Mouse (Mus musculus): ENCODE results near the gene Izumo2. TPM values are rescaled to one million over a fixed set of nuclear protein-coding genes. Genes with fewer than 3 reads are reported as not detected.
"Not testable (repeated sequence)": the region's sequence is repeated elsewhere in the genome, so short reads cannot be mapped to it uniquely, and the experiment has no call there.

Gene Izumo2
- polyA plus RNA-seq, 1 experiment from 2014 or later = not detected

DNA sequence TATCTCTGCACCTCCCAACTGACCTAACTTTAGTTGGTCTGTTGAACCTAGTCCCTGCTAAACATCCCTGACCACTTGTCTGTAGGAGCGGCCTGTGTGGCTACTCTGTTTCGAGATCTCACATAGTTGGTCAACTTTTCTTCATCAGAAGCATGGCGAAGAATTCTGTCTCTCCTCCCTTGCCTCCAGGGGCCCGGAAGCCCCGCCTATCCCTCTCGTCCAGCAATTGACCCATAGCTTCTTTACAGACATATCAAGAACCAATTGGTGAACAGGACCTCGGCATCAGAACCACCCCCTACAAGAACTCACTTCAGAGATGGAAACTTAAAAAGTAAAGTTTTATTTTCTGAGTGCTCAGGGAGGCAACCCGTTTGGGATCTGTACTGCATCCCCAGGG lies 5.6 kb upstream of the Izumo2 start:
- no peak for ATAC-seq (ENCODE audit: low FRiP score, low read depth)

DNA sequence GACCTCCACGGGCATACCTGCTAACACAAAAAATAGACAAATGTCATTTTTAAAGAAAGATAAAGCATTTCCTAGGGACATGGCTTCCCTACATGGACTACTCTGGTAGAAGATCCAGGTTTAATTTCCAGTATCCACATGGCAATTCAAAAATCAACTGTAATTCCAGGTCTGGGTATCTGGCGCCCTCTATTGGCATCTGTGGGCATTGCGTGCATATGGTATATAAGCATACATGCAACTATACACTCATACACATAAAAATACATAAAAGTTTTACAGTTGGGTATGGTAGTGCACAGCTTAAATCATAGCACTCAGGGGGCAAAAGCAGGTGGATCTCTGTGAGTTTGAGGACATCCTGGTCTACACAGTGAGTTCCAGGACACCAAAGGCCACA lies 4.2 kb upstream of the Izumo2 start:
- Histone ChIP-seq H3K9me3 (peaks cover 6% of the 10 kb centered on the region; the same call in 1 of the 2 replicates), H3K27ac (replicated peaks) (no peak overlapping the region), H3K27me3 (no peaks in the 10 kb centered on the region), H3K4me3 (no peak overlapping the region), H3K9ac (replicated peaks) (no peak overlapping the region), H3K4me1 (peaks cover 9% of the 10 kb centered on the region), H3K4me2 (replicated peaks) (no peak overlapping the region), H3K36me3 (no peaks in the 10 kb centered on the region)
- no peak for ATAC-seq (ENCODE audit: low FRiP score, low read depth)
- 54% methylated on average over 3 of the region's 3 CpGs for WGBS

More for the DNA sequence above, 5.6 kb upstream of the Izumo2 start:
- Histone ChIP-seq H3K4me1 (peaks cover 9% of the 10 kb centered on the region), H3K4me3 (no peak overlapping the region), H3K4me2 (replicated peaks) (no peak overlapping the region), H3K36me3 (no peaks in the 10 kb centered on the region), H3K27me3 (0 out of 2 replicates have a peak, but pooled peaks cover under 1% of the 10 kb centered on the region), H3K27ac (replicated peaks) (no peak overlapping the region), H3K9ac (replicated peaks) (no peak overlapping the region), H3K9me3 (peaks cover 6% of the 10 kb centered on the region; the same call in 1 of the 2 replicates)
- 82% methylated on average over 8 of the region's 8 CpGs for WGBS

DNA sequence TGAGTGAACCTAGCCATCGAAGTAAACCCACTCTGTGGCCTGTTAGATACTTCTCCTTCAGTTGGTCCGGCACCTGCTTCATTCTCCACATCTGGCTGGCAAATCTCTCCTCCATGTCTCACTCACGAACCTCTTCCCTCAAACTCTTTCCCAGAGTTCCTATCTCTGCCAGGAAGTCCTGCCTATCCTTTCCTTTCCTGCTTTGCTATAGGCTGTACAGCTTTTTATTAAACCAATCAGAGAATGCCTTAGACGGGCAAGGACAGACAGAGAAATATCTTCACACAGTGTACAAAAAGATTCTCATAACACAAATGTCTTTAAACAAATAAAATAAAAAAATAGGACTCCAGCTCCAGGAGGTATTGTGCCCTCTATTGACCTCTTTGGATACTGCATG lies 3.5 kb upstream of the Izumo2 start:
- H3K9me3 ChIP-seq = peaks cover 6% of the 10 kb centered on the region; the same call in 1 of the 2 replicates
- peaks cover 9% of the 10 kb centered on the region for H3K4me1 ChIP-seq
- H3K4me3 ChIP-seq = no peak overlapping the region
- no peak overlapping the region for H3K27ac ChIP-seq (replicated peaks)
- H3K36me3 ChIP-seq = no peaks in the 10 kb centered on the region
- no peak for ATAC-seq (ENCODE audit: low FRiP score, low read depth)
- 90% methylated on average over 4 of the region's 4 CpGs for WGBS
- H3K27me3 ChIP-seq = no peaks in the 10 kb centered on the region
- no peak overlapping the region for H3K9ac ChIP-seq (replicated peaks)
- H3K4me2 ChIP-seq (replicated peaks) = no peak overlapping the region

DNA sequence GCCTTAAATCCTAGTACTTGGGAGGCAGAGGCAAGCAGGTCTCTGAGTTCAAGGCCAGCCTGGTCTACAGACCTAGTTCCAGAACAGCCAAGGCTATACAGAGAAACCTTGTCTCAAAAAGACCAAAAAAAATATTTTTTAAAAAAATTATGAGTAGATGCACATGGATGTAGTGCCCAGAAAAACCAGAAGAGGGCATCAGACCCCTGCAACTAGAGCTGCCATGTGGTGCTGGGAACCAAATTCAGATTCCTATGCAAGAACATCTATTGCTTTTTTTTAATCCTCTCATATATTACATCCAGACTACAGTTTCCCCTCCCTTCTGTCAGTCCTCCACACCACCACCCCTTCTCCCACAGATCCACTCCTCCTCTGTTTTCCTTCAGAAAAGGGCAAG lies 2.2 kb upstream of the Izumo2 start:
- ATAC-seq (ENCODE audit: low FRiP score, low read depth) = no peak
- Histone ChIP-seq H3K9me3 (peaks cover 6% of the 10 kb centered on the region; the same call in 1 of the 2 replicates), H3K27ac (replicated peaks) (no peak overlapping the region), H3K36me3 (no peaks in the 10 kb centered on the region), H3K9ac (replicated peaks) (no peak overlapping the region), H3K4me2 (replicated peaks) (no peak overlapping the region), H3K27me3 (no peaks in the 10 kb centered on the region), H3K4me1 (peaks cover 9% of the 10 kb centered on the region), H3K4me3 (no peak overlapping the region)

DNA sequence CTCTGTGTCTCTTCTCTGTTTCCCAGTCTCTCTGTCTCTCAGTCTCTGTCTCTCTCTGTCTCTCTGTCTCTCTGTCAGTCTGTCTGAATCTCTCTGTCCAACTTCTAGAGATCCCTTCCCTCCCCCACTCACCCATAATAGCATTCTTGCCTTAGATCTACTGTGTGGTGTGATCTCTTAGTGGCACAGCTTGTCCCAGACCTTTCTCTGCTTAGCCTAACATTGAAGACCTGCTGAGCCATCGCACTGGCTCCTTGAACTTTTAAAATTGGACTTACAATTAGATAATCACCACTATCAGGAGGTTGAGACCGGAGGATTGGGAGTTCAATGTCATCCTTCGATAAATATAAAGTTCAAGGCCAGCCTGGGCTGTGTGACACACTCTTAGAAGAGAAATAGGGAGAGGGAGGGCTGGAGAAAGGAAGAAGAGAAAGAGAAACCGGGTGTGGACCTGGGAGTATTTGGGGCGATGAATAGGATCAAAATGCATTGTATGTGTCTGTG lies 1.3 kb upstream of the Izumo2 start:
- H3K9ac ChIP-seq (replicated peaks) = no peak overlapping the region
- no peak for ATAC-seq (ENCODE audit: low FRiP score, low read depth)
- H3K4me1 ChIP-seq = peaks cover under 1% of the 10 kb centered on the region; the same call in 1 of the 2 replicates
- no peaks in the 10 kb centered on the region for H3K27me3 ChIP-seq
- H3K4me3 ChIP-seq = no peak overlapping the region
- no peak overlapping the region for H3K4me2 ChIP-seq (replicated peaks)
- H3K36me3 ChIP-seq = no peaks in the 10 kb centered on the region
- no peak overlapping the region for H3K27ac ChIP-seq (replicated peaks)
- peaks cover 6% of the 10 kb centered on the region; the same call in 1 of the 2 replicates for H3K9me3 ChIP-seq
- WGBS = 90% methylated on average over 5 of the region's 5 CpGs

DNA sequence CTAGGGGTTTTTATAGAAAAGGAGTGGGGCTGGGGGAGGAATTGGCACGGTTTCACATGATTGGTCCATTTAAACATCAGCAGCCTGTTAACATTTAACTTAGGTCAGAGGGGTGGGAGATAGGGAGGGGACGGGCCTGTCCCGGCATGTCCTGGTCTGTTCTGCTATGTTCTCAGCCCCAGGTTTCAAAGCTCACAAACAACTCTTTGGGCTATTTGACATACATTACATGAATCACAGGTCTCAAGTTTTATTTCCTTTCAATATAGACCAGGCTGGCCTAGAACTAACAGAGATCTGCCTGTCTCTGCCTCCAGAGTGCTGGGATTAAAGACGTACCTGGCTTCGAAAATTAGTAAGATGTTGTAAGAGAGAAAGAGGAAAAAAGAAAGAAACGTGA lies 449 bp upstream of the Izumo2 start:
- H3K4me3 ChIP-seq; H3K4me2 ChIP-seq (replicated peaks); H3K9ac ChIP-seq (replicated peaks); H3K27ac ChIP-seq (replicated peaks); H3K4me1 ChIP-seq; H3K27me3 ChIP-seq; H3K9me3 ChIP-seq; ATAC-seq (ENCODE audit: low FRiP score, low read depth); H3K36me3 ChIP-seq: not testable (repeated sequence)
- 88% methylated on average over 6 of the region's 6 CpGs for WGBS

DNA sequence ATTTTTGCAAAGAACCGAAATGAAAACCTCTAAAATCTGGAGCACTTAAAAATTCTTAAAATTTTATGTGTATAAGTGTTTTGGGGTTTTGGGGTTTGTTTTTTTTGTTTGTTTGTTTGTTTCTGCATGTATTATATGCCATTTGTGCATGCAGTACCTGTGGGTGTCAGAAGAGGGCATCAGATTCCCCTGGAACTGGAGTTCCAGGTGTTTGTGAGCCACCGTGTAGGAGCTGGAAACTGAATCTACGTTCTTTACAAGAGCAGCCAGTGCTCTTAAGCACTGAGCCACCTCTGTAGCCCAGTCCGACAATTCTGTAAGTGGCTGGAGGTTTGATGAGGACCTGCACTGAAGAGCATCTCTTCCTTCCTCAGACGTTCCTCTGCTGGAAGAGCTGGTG lies 1.3 kb downstream of the Izumo2 start:
- ATAC-seq (ENCODE audit: low FRiP score, low read depth) = no peak
- no peak overlapping the region for H3K4me2 ChIP-seq (replicated peaks)
- H3K4me3 ChIP-seq = no peak overlapping the region
- H3K27me3 ChIP-seq = no peaks in the 10 kb centered on the region
- no peak overlapping the region for H3K27ac ChIP-seq (replicated peaks)
- no peak overlapping the region for H3K9ac ChIP-seq (replicated peaks)
- H3K4me1 ChIP-seq = no peaks in the 10 kb centered on the region
- H3K9me3 ChIP-seq = peaks cover 5% of the 10 kb centered on the region; the same call in 1 of the 2 replicates
- no peaks in the 10 kb centered on the region for H3K36me3 ChIP-seq
- WGBS = 82% methylated on average over 5 of the region's 5 CpGs

DNA sequence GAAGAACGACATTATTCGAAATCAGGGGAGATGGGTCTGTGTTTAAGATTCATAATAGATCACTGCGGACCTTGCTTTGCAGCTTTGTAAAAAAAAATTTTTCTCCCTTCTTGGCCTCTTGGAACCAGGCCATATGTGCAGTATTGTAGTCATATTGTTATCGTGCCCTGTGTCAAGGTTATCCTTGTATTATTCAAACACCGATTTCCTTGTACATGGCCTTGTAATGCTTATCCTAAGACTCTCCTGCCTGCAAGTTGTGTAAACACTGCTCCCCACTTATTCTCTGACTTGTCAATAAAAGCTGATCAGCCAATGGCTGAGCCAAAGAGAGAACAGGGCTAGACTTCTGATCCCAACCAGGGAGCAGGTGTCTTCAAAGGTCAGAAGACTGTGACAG lies 13.5 kb downstream of the Izumo2 start:
- no peaks in the 10 kb centered on the region for H3K4me1 ChIP-seq
- no peaks in the 10 kb centered on the region for H3K36me3 ChIP-seq
- H3K9ac ChIP-seq (replicated peaks) = no peak overlapping the region
- no peaks in the 10 kb centered on the region for H3K27me3 ChIP-seq
- H3K4me3 ChIP-seq = no peak overlapping the region
- 88% methylated on average over 5 of the region's 5 CpGs for WGBS
- no peaks in the 10 kb centered on the region for H3K9me3 ChIP-seq
- ATAC-seq (ENCODE audit: low FRiP score, low read depth) = no peak
- H3K4me2 ChIP-seq (replicated peaks) = no peak overlapping the region
- H3K27ac ChIP-seq (replicated peaks) = no peak overlapping the region

DNA sequence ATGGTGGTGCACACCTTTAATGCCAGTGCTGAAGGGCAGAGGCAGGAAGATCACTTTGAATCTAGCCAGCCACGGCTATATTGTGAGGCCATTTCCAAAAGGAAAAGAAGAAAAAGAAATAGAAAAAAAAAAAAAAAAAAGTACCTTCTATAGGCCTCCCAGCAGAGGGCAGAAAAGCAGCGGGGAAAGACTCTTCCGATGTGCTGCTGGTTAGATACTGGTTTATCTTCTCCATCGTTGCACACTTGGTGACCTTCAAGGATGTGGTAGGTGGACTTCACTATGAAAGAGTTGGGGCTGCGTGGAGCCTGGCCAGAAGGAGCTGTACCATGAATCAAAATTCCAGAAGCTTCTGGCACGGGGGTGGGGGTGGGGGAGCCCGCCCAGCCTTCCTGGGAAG lies 15.8 kb downstream of the Izumo2 start:
- Histone ChIP-seq H3K4me1 (no peaks in the 10 kb centered on the region), H3K27ac (replicated peaks) (no peak overlapping the region), H3K4me3 (no peak overlapping the region), H3K36me3 (no peaks in the 10 kb centered on the region), H3K27me3 (no peaks in the 10 kb centered on the region), H3K9ac (replicated peaks) (no peak overlapping the region), H3K4me2 (replicated peaks) (no peak overlapping the region), H3K9me3 (no peaks in the 10 kb centered on the region)
- no peak for ATAC-seq (ENCODE audit: low FRiP score, low read depth)
- 26% methylated on average over 7 of the region's 7 CpGs for WGBS

DNA sequence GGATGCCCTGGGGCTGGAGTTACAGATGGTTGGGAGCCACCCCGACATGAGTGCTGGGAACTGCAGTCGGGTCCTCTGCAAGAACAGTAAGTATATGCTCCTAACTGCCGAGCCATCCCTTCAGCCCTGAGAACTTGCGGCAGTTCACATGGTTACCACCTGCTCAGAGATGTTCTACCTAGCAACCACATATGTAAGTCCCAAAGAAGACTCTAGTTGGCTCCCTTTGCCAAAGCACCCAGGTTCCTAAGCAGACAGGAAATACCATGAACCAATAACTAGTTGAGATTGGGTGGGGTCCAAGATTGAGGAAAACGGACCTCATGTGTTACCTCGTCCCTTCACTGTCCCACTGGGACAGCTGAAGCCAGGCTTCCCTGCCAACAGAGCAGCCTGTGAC lies 17.8 kb downstream of the Izumo2 start:
- 71% methylated on average over 6 of the region's 6 CpGs for WGBS
- Histone ChIP-seq H3K4me2 (replicated peaks) (no peak overlapping the region), H3K9me3 (no peaks in the 10 kb centered on the region), H3K27ac (replicated peaks) (no peak overlapping the region), H3K27me3 (no peaks in the 10 kb centered on the region), H3K4me3 (no peak overlapping the region), H3K9ac (replicated peaks) (no peak overlapping the region), H3K36me3 (no peaks in the 10 kb centered on the region), H3K4me1 (no peaks in the 10 kb centered on the region)
- no peak for ATAC-seq (ENCODE audit: low FRiP score, low read depth)

DNA sequence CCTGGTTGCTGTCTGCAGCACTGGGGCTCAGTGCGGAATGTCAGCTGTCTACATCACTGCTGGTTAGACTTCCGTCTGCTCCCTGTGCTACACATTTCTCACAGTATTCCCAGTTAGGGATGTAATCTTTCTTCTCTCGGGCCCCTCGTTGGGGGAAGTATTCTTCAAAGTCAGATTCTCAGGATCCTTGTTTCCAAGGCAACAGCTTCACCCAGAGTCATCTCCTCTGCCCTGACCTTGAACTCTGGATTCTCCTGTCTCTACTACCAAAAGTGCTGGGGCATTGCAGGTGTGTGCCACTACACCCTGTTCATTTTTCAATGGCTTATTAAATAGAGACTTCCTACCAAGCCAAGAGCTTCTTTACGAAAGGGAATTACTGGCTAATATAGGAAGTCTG lies 18.6 kb downstream of the Izumo2 start:
- ATAC-seq (ENCODE audit: low FRiP score, low read depth) = no peak
- Histone ChIP-seq H3K4me1 (no peaks in the 10 kb centered on the region), H3K9ac (replicated peaks) (no peak overlapping the region), H3K4me3 (no peak overlapping the region), H3K4me2 (replicated peaks) (no peak overlapping the region), H3K9me3 (no peaks in the 10 kb centered on the region), H3K27ac (replicated peaks) (no peak overlapping the region), H3K36me3 (no peaks in the 10 kb centered on the region), H3K27me3 (no peaks in the 10 kb centered on the region)
- 66% methylated on average over 5 of the region's 5 CpGs for WGBS

DNA sequence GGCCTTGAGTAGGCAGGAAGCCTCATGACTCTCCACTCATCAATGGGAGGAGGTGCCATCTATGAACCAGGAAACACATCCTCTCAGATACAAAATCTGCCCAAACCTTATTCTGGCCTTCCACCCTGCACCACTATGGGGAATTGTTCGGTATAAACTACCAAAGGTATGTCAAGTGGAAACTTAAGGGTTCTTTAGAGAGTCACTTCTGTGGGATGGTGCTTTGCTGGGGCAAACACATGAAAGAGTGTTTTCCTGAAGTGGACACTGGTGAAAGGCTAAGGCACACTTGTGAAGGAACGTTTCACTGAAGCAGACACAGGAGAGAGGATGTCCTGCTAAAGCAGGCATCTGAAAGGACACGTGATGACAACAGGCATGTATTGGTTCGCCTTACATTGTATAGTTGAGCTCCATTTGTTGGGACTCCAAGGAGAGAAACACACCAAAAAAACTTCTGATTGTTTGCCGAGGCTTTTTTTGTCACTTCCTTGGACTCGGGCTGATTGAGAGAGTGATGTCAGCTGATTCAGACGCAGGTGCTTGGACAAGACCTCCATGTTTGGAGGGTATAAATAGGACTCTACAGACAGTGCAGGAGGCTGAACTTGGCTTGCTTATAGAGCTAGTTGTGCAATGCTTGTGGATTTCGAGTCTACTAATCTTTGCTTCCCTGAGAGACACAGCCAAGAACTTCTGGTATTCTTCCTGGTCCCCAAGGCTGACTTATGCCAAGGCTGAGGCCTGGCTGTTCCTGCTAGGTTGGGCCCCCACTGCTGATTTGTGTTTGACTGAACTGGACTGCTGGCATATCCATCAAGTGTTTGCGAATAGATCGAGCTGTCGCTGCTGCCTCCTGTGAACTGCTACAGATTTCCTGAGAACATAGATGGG lies 19.8 kb downstream of the Izumo2 start:
- no peak overlapping the region for H3K27ac ChIP-seq (replicated peaks)
- peaks cover 10% of the 10 kb centered on the region for H3K36me3 ChIP-seq
- no peaks in the 10 kb centered on the region for H3K27me3 ChIP-seq
- no peaks in the 10 kb centered on the region for H3K4me1 ChIP-seq
- 84% methylated on average over 11 of the region's 11 CpGs for WGBS
- ATAC-seq (ENCODE audit: low FRiP score, low read depth) = no peak
- H3K4me2 ChIP-seq (replicated peaks) = no peak overlapping the region
- H3K4me3 ChIP-seq = no peak overlapping the region
- H3K9me3 ChIP-seq = no peaks in the 10 kb centered on the region
- H3K9ac ChIP-seq (replicated peaks) = no peak overlapping the region

Data from midbrain, embryonic 12.5 days (tissue).